Mouse (Mus musculus): Measurements from ENCODE around the gene Taar9.

DNA sequence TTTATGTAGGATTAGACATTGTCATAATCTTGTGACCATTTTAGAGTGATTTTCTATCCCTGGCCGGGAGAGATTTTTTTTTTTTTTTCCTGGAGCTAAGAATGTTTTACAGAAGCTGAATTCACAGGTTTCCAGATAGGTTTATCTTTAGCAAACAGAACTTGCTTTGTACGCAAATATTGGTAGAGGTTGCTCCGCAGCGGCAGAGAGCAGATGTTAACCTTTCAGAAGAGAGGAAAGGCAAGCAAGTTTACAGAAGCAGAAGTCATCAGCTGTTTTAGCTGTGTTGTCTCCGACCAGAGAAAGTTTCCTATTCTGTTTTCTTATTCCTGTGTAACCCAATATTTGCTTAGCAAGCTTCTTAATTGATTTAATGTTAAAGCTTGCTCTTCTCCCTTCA lies 22.8 kb downstream of the Taar9 start:
- TF ChIP-seq CTCF (IDR thresholded peaks at IDR 0.05; ENCODE audit: borderline replicate concordance, insufficient read depth, low read length), result no peak
- TF ChIP-seq POLR2A (IDR thresholded peaks at IDR 0.05; ENCODE audit: low read depth, low read length), result no peak
